8 mouse cellular contexts compared by ENCODE assay signal in the genomic region with DNA sequence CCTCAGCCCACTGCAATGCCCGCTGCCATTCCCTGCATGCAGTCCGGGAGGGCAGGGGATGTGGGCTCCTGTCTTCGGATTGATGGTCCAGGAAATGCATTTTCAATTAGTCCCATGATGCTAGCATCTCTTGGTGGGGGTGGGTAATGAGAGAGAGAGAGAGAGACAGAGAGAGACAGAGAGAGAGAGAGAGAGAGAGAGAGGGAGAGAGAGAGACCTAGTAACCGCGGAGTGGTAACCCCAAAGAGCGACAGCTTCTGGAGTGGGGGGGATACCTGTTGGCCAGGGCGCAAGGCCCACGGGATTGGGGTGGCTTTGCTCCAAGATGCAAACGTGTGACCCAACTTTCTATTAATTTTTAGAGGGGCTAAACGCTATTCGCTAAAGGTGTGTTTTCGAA. TPM values are rescaled to one million over a fixed set of nuclear protein-coding genes. Genes with fewer than 3 reads are reported as not detected.
DNase-seq lines count a peak whose midpoint lies in the region; ATAC-seq and TF ChIP-seq lines count a peak whose summit lies in the region.

A gene (plus strand): TSS at position 301 of the 400 bp plus-strand sequence.

- no peak for ATAC-seq in heart, embryonic 14.5 days (ENCODE audit: insufficient number of reproducible peaks, insufficient read depth, low FRiP score, low read depth)
- ATAC-seq in intestine, embryonic 14.5 days (replicated peaks; ENCODE audit: low FRiP score, low TSS enrichment, low read depth) = no peak
- ATAC-seq in liver, embryonic 16.5 days (ENCODE audit: low read depth) = no peak

- intact Hi-C loops in heart, adult 2 months (cut with DNase I) = no loop called here

- TF ChIP-seq EP300 in heart, adult 2 months (IDR thresholded peaks at IDR 0.05; ENCODE audit: insufficient read depth, low read depth, low read length) = no peak

- H3K27me3 ChIP-seq in heart, embryonic 14.5 days (ENCODE audit: control insufficient read depth, insufficient read depth, low read length) = peaks cover 64% of the 10 kb centered on the region
- H3K27me3 ChIP-seq in heart, adult 2 months (ENCODE audit: control insufficient read depth, insufficient read depth, low read length) = peaks cover 9% of the 10 kb centered on the region
- H3K27me3 ChIP-seq in embryonic facial prominence, embryonic 10.5 days (replicated peaks; ENCODE audit: low read depth, poor library complexity, severe bottlenecking) = peaks cover 78% of the 10 kb centered on the region
- H3K27me3 ChIP-seq in intestine, embryonic 14.5 days (replicated peaks; ENCODE audit: control insufficient read depth, insufficient read depth, low read length) = peaks cover 67% of the 10 kb centered on the region
- peaks cover 56% of the 10 kb centered on the region for H3K27me3 ChIP-seq in liver, embryonic 16.5 days (ENCODE audit: control insufficient read depth, insufficient read depth, low read depth, low read length)

- H3K9me3 ChIP-seq in heart, embryonic 14.5 days (ENCODE audit: control insufficient read depth, low read length) = 0 out of 2 replicates have a peak, but pooled peaks cover 3% of the 10 kb centered on the region
- no peaks in the 10 kb centered on the region for H3K9me3 ChIP-seq in embryonic facial prominence, embryonic 10.5 days
- H3K9me3 ChIP-seq in intestine, embryonic 14.5 days (ENCODE audit: control insufficient read depth, low read length) = no peaks in the 10 kb centered on the region
- peaks cover 2% of the 10 kb centered on the region; the same call in 1 of the 2 replicates for H3K9me3 ChIP-seq in liver, embryonic 16.5 days (replicated peaks; ENCODE audit: control insufficient read depth, low read length)

- H3K4me2 ChIP-seq in heart, embryonic 14.5 days (ENCODE audit: low read length) = peak within 1 kb of the TSS; percentile 81
- H3K4me2 ChIP-seq in intestine, embryonic 14.5 days (ENCODE audit: low read length) = peak within 1 kb of the TSS; percentile 75
- peak within 1 kb of the TSS; percentile 32; the same call in 1 of the 2 replicates for H3K4me2 ChIP-seq in liver, embryonic 16.5 days (ENCODE audit: low read depth, low read length)

- DNase-seq in heart, adult 2 months = no peak
- DNase-seq in embryonic facial prominence, embryonic 10.5 days (ENCODE audit: low spot score) = no peak
- DNase-seq in intestine, embryonic 14.5 days (ENCODE audit: low spot score) = no peak
- no peak for DNase-seq in cerebellum, adult 11-12 months
- no peak for DNase-seq in thymus, adult 18-20 months
- no peak for DNase-seq in MN1 (ENCODE audit: low spot score)

- no peaks in the 10 kb centered on the region for H3K79me2 ChIP-seq in heart, adult 2 months (replicated peaks; ENCODE audit: control insufficient read depth, insufficient read depth, low read length)

- H3K9ac ChIP-seq in heart, embryonic 14.5 days (ENCODE audit: low read length) = no peak within 1 kb of the TSS; the same call in 1 of the 2 replicates
- no peak within 1 kb of the TSS for H3K9ac ChIP-seq in heart, adult 2 months (ENCODE audit: low read depth, low read length)
- no peak within 1 kb of the TSS for H3K9ac ChIP-seq in intestine, embryonic 14.5 days (ENCODE audit: low read length)
- H3K9ac ChIP-seq in liver, embryonic 16.5 days (ENCODE audit: low read depth, low read length) = no peak within 1 kb of the TSS

- 11% methylated on average over 12 of the region's 12 CpGs for WGBS in heart, embryonic 14.5 days
- 11% methylated on average over 12 of the region's 12 CpGs for WGBS in heart, adult 2 months
- WGBS in embryonic facial prominence, embryonic 10.5 days = 9% methylated on average over 12 of the region's 12 CpGs
- WGBS in intestine, embryonic 14.5 days = 7% methylated on average over 12 of the region's 12 CpGs
- 12% methylated on average over 12 of the region's 12 CpGs for WGBS in liver, embryonic 16.5 days (ENCODE audit: insufficient replicate concordance)

- H3K36me3 ChIP-seq in heart, embryonic 14.5 days (ENCODE audit: control insufficient read depth, insufficient read depth, low read length) = no peaks in the 10 kb centered on the region
- no peaks in the 10 kb centered on the region for H3K36me3 ChIP-seq in heart, adult 2 months (ENCODE audit: control insufficient read depth, insufficient read depth, low read length)
- no peaks in the 10 kb centered on the region for H3K36me3 ChIP-seq in embryonic facial prominence, embryonic 10.5 days (replicated peaks)
- H3K36me3 ChIP-seq in intestine, embryonic 14.5 days (ENCODE audit: control insufficient read depth, insufficient read depth, low read length) = no peaks in the 10 kb centered on the region
- H3K36me3 ChIP-seq in liver, embryonic 16.5 days (ENCODE audit: control insufficient read depth, insufficient read depth) = no peaks in the 10 kb centered on the region

- peaks cover 0 to 6% of the 10 kb centered on the region in 2 experiments; a peak in 1 of 4 replicates for H3K4me1 ChIP-seq in heart, embryonic 14.5 days (ENCODE audit: control insufficient read depth in 2 of 2, insufficient read depth in 2 of 2, low read length in 2 of 2)
- peaks cover 2% of the 10 kb centered on the region; the same call in 1 of the 2 replicates for H3K4me1 ChIP-seq in heart, adult 2 months (ENCODE audit: control insufficient read depth, insufficient read depth, low read length)
- H3K4me1 ChIP-seq in embryonic facial prominence, embryonic 10.5 days = peaks cover 27% of the 10 kb centered on the region
- no peaks in the 10 kb centered on the region; the same call in 1 of the 2 replicates for H3K4me1 ChIP-seq in intestine, embryonic 14.5 days (replicated peaks; ENCODE audit: control insufficient read depth, insufficient read depth, low read length)
- H3K4me1 ChIP-seq in liver, embryonic 16.5 days (ENCODE audit: control insufficient read depth, low read depth, low read length) = no peaks in the 10 kb centered on the region

- no peak for TF ChIP-seq CTCF in heart, adult 2 months (IDR thresholded peaks at IDR 0.05)

- H3K4me3 ChIP-seq in heart, embryonic 14.5 days (ENCODE audit: control insufficient read depth in 1 of 2, insufficient read depth in 1 of 2, low read depth in 1 of 2, low read length in 2 of 2) = peak within 1 kb of the TSS; percentile 43 to 45
- H3K4me3 ChIP-seq in heart, adult 2 months = no peak within 1 kb of the TSS
- peak within 1 kb of the TSS; percentile 62 for H3K4me3 ChIP-seq in embryonic facial prominence, embryonic 10.5 days
- peak within 1 kb of the TSS; percentile 42 for H3K4me3 ChIP-seq in intestine, embryonic 14.5 days (ENCODE audit: low read depth, low read length)
- peak within 1 kb of the TSS; percentile 27 for H3K4me3 ChIP-seq in liver, embryonic 16.5 days (ENCODE audit: low read depth, low read length)

- H3K27ac ChIP-seq in heart, embryonic 14.5 days (replicated peaks in 1 of 2; ENCODE audit: control insufficient read depth in 1 of 2, insufficient read depth in 1 of 2, low read depth in 2 of 2, low read length in 2 of 2) = no peak within 1 kb of the TSS
- no peak within 1 kb of the TSS for H3K27ac ChIP-seq in heart, adult 2 months
- no peak within 1 kb of the TSS for H3K27ac ChIP-seq in embryonic facial prominence, embryonic 10.5 days (replicated peaks)
- no peak within 1 kb of the TSS for H3K27ac ChIP-seq in intestine, embryonic 14.5 days (ENCODE audit: low read depth)
- H3K27ac ChIP-seq in liver, embryonic 16.5 days (ENCODE audit: low read length) = no peak within 1 kb of the TSS

- TF ChIP-seq POLR2A in heart, adult 2 months (IDR thresholded peaks at IDR 0.05; ENCODE audit: insufficient read depth, low read depth, low read length) = no peak

RNA-seq across cellular contexts. Expression of the gene that starts here (rescaled TPM):
- polyA plus RNA-seq in heart, embryonic 14.5 days (2014; fragmentation: Nextera tagmentation; extraction: Ambion mirVana) = 0.15 and 0.18 TPM in 2 replicates
- under 1 TPM in 1 of 2 experiments, not detected in 1; 0.11 TPM for total RNA-seq in heart, adult 2 months (2021)
- polyA plus RNA-seq in heart, adult 2 months (2012; rRNA removed) = 0.09 and 0.10 TPM in 2 replicates
- 5.2 and 5.7 TPM in 2 replicates for polyA plus RNA-seq in embryonic facial prominence, embryonic 10.5 days (2016; fragmentation: Nextera tagmentation; extraction: Ambion mirVana)
- 4.4 and 4.6 TPM in 2 replicates for polyA plus RNA-seq in intestine, embryonic 14.5 days (2014; fragmentation: Nextera tagmentation; extraction: Ambion mirVana)
- polyA plus RNA-seq in liver, embryonic 16.5 days (2015; fragmentation: Nextera tagmentation; extraction: Ambion mirVana) = 0.07 and 0.08 TPM in 2 replicates
